Mouse (Mus musculus): Measurements from ENCODE around the gene Arhgap1.

DNA sequence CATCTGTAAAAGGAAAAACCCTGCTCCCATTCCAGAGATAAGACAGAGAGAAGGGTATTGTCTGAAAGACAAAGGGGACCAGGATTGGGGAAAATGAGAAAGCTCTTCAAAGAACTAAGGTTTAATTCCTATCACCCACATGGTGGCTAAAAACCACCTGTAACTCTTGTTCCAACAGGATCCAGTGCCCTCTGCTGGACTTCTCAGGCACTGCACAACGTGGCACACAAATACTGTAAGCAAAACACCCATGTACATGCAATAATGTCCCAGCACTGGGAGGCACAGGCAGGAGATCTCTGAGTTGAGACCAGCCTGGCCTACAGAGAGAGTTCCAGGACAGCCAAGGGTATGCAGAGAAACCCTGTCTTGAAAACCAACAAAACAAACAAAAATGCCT is 2.9 kb upstream of the Arhgap1 start:
- TF ChIP-seq CTCF (IDR thresholded peaks at IDR 0.05) (peak; percentile 75), EP300 (IDR thresholded peaks at IDR 0.05) (no peak)

All from lung, postnatal 0 days (tissue).